ENCODE assay signal across 15 mouse cellular contexts in genomic region chr11:57566091-57567035, GRCm38 (mm10). TPM values are rescaled to one million over a fixed set of nuclear protein-coding genes. Genes with fewer than 3 reads are reported as not detected.
DNase-seq lines count a peak whose midpoint lies in the region; ATAC-seq and TF ChIP-seq lines count a peak whose summit lies in the region.
"Had no signal": no experiment of that assay in that cellular context is flagged by ENCODE, and none has a peak within 500 bp of the region (broad histone marks: within the 10 kb centered on the region; RNA-seq: fewer than 3 reads in every experiment).

No protein-coding gene starts in this region.

- TF ChIP-seq RAD21 in MEL (IDR thresholded peaks at IDR 0.05; ENCODE audit: low read depth, low read length): no peak

- no peak for ATAC-seq in hindbrain, embryonic 12.5 days (ENCODE audit: low FRiP score)
- ATAC-seq in midbrain, embryonic 15.5 days (replicated peaks): peak; percentile 68
- ATAC-seq in granulocyte monocyte progenitor cell, adult 5-6 weeks (replicated peaks; ENCODE audit: poor library complexity, severe bottlenecking): no peak

- no peak overlapping the region for H3K4me3 ChIP-seq in MEL (ENCODE audit: control insufficient read depth in 1 of 2, insufficient read depth in 1 of 2, low read depth in 2 of 2, low read length in 2 of 2)
- H3K4me3 ChIP-seq in hindbrain, embryonic 12.5 days: no peak overlapping the region
- no peak overlapping the region for H3K4me3 ChIP-seq in midbrain, embryonic 15.5 days
- H3K4me3 ChIP-seq: lung, embryonic 15.5 days had no signal

- H3K9me3 ChIP-seq in MEL (replicated peaks; ENCODE audit: insufficient read depth, low read length): no peaks in the 10 kb centered on the region
- H3K9me3 ChIP-seq in hindbrain, embryonic 12.5 days (replicated peaks): 0 out of 2 replicates have a peak, but pooled peaks cover 6% of the 10 kb centered on the region
- H3K9me3 ChIP-seq in midbrain, embryonic 15.5 days: no peaks in the 10 kb centered on the region
- H3K9me3 ChIP-seq: G1E had no signal

- H3K4me2 ChIP-seq in hindbrain, embryonic 12.5 days (replicated peaks): peak overlapping the region; percentile 31
- H3K4me2 ChIP-seq in midbrain, embryonic 15.5 days: peak overlapping the region; percentile 10
- H3K4me2 ChIP-seq: lung, embryonic 15.5 days had no signal

- H3K4me1 ChIP-seq in MEL (ENCODE audit: control insufficient read depth in 1 of 2, insufficient read depth in 2 of 2, low read length in 2 of 2): 0 out of 4 replicates have a peak, but pooled peaks cover 2 to 7% of the 10 kb centered on the region in 2 experiments
- peaks cover 12% of the 10 kb centered on the region for H3K4me1 ChIP-seq in hindbrain, embryonic 12.5 days
- H3K4me1 ChIP-seq in midbrain, embryonic 15.5 days: peaks cover 16% of the 10 kb centered on the region
- H3K4me1 ChIP-seq: lung, embryonic 15.5 days had no signal

- 21% methylated on average over 18 of the region's 18 CpGs for WGBS in hindbrain, embryonic 12.5 days
- WGBS in midbrain, embryonic 15.5 days: 9% methylated on average over 18 of the region's 18 CpGs

- no peak for TF ChIP-seq POLR2A in MEL (IDR thresholded peaks at IDR 0.05; ENCODE audit: control insufficient read depth in 1 of 2, insufficient read depth in 1 of 2, low read depth in 1 of 2, low read length in 2 of 2, poor library complexity in 1 of 2)

- DNase-seq in cerebellum, postnatal 25 days: peak; percentile 14 to 43
- no peak for DNase-seq in cerebellum, adult 9-11 months
- no peak for DNase-seq in MEL (ENCODE audit: low read depth, low spot score)
- DNase-seq in testis, postnatal 14 days (ENCODE audit: low spot score): no peak
- DNase-seq in spleen, adult 18-20 months: no peak
- DNase-seq: cerebellum, adult 9-10 months; heart, adult 11 months; heart, postnatal 4 days; kidney, adult 2 months; liver had no signal

- 0 out of 4 replicates have a peak, but pooled peaks cover 0 to 2% of the 10 kb centered on the region in 2 experiments for H3K27me3 ChIP-seq in MEL (ENCODE audit: control insufficient read depth in 1 of 2, insufficient read depth in 2 of 2, low read length in 2 of 2)
- H3K27me3 ChIP-seq in hindbrain, embryonic 12.5 days: no peaks in the 10 kb centered on the region
- H3K27me3 ChIP-seq in midbrain, embryonic 15.5 days (replicated peaks): no peaks in the 10 kb centered on the region

- H3K27ac ChIP-seq in MEL (ENCODE audit: control insufficient read depth, low read depth, low read length): no peak overlapping the region
- peak overlapping the region; percentile 30; the same call in 1 of the 2 replicates for H3K27ac ChIP-seq in hindbrain, embryonic 12.5 days
- H3K27ac ChIP-seq in midbrain, embryonic 15.5 days: peak overlapping the region; percentile 53
- H3K27ac ChIP-seq: lung, embryonic 15.5 days had no signal

- no peak overlapping the region for H3K9ac ChIP-seq in MEL (ENCODE audit: control insufficient read depth, low read depth, low read length, poor library complexity, severe bottlenecking)
- no peak overlapping the region for H3K9ac ChIP-seq in hindbrain, embryonic 12.5 days
- no peak overlapping the region for H3K9ac ChIP-seq in midbrain, embryonic 15.5 days
- H3K9ac ChIP-seq: lung, embryonic 15.5 days had no signal

- TF ChIP-seq EP300 in MEL (IDR thresholded peaks at IDR 0.05; ENCODE audit: low read depth in 1 of 2, low read length in 2 of 2): peak in 1 of 2 experiments; percentile 41; a peak in 2 of 4 replicates

- H3K36me3 ChIP-seq in MEL (ENCODE audit: control insufficient read depth in 1 of 2, insufficient read depth in 2 of 2, low read length in 2 of 2): peaks cover 0 to 7% of the 10 kb centered on the region in 2 experiments; a peak in 2 of 4 replicates
- H3K36me3 ChIP-seq in hindbrain, embryonic 12.5 days: no peaks in the 10 kb centered on the region
- H3K36me3 ChIP-seq in midbrain, embryonic 15.5 days (replicated peaks): no peaks in the 10 kb centered on the region
- H3K36me3 ChIP-seq: G1E; lung, embryonic 15.5 days had no signal

- no peaks in the 10 kb centered on the region for H3K79me2 ChIP-seq in MEL (ENCODE audit: control insufficient read depth, insufficient read depth, low read length, poor library complexity)

- TF ChIP-seq CTCF in MEL (IDR thresholded peaks at IDR 0.05 in 2 of 3, conservative IDR thresholded peaks at IDR 0.05 in 1 of 3; ENCODE audit: control insufficient read depth in 1 of 3, insufficient read depth in 1 of 3, low read depth in 2 of 3, low read length in 3 of 3, poor library complexity in 1 of 3, severe bottlenecking in 1 of 3): no peak

TF ChIP-seq in MEL, 35 proteins besides CTCF, POLR2A, EP300 and RAD21:
- TF ChIP-seq ZNF384 (IDR thresholded peaks at IDR 0.05; ENCODE audit: low read depth, low read length): no peak
- no peak for TF ChIP-seq MAX (IDR thresholded peaks at IDR 0.05; ENCODE audit: low read length)
- peak; percentile 44 for TF ChIP-seq GATA1 (IDR thresholded peaks at IDR 0.05; ENCODE audit: low read depth, low read length)
- TF ChIP-seq RCOR1 (IDR thresholded peaks at IDR 0.05; ENCODE audit: low read depth, low read length): peak; percentile 12; the same call in 1 of the 2 replicates
- TF ChIP-seq GABPA (IDR thresholded peaks at IDR 0.05; ENCODE audit: low read depth, low read length): no peak
- no peak for TF ChIP-seq UBTF (IDR thresholded peaks at IDR 0.05; ENCODE audit: borderline replicate concordance, insufficient read depth, low read depth, low read length)
- no peak for TF ChIP-seq MEF2A (IDR thresholded peaks at IDR 0.05; ENCODE audit: extremely low read depth, insufficient replicate concordance, low read depth, low read length, poor library complexity, severe bottlenecking)
- no peak for TF ChIP-seq MYB (IDR thresholded peaks at IDR 0.05; ENCODE audit: low read depth, low read length)
- TF ChIP-seq CHD2 (IDR thresholded peaks at IDR 0.05; ENCODE audit: low read length): no peak
- TF ChIP-seq NRF1 (IDR thresholded peaks at IDR 0.05; ENCODE audit: insufficient read depth, low read depth, low read length, poor library complexity, severe bottlenecking): no peak
- no peak for TF ChIP-seq KAT2A (conservative IDR thresholded peaks at IDR 0.05; ENCODE audit: low read depth, low read length)
- no peak for TF ChIP-seq MAZ (IDR thresholded peaks at IDR 0.05; ENCODE audit: low read depth, low read length)
- TF ChIP-seq SMC3 (IDR thresholded peaks at IDR 0.05; ENCODE audit: low read depth, low read length): no peak
- no peak for TF ChIP-seq SIN3A (IDR thresholded peaks at IDR 0.05; ENCODE audit: low read length)
- TF ChIP-seq ZC3H11A (IDR thresholded peaks at IDR 0.05; ENCODE audit: low read depth, low read length): no peak
- no peak for TF ChIP-seq ETS1 (IDR thresholded peaks at IDR 0.05; ENCODE audit: low read depth, low read length)
- TF ChIP-seq ZMIZ1 (IDR thresholded peaks at IDR 0.05; ENCODE audit: low read depth, low read length): no peak
- peak; percentile 32; the same call in 1 of the 2 replicates for TF ChIP-seq TCF12 (IDR thresholded peaks at IDR 0.05; ENCODE audit: low read depth, low read length)
- no peak for TF ChIP-seq JUND (IDR thresholded peaks at IDR 0.05; ENCODE audit: low read depth, low read length)
- no peak for TF ChIP-seq USF1 (IDR thresholded peaks at IDR 0.05; ENCODE audit: low read depth, low read length)
- no peak for TF ChIP-seq MAFK (IDR thresholded peaks at IDR 0.05; ENCODE audit: borderline replicate concordance, low read depth, low read length)
- no peak for TF ChIP-seq CHD1 (IDR thresholded peaks at IDR 0.05; ENCODE audit: low read depth, low read length)
- peak; percentile 61 for TF ChIP-seq BHLHE40 (IDR thresholded peaks at IDR 0.05; ENCODE audit: borderline replicate concordance, low read depth, low read length)
- TF ChIP-seq POLR2AphosphoS5 (IDR thresholded peaks at IDR 0.05; ENCODE audit: borderline replicate concordance, low read depth, low read length): no peak
- TF ChIP-seq NELFE (IDR thresholded peaks at IDR 0.05; ENCODE audit: low read depth, low read length): no peak
- no peak for TF ChIP-seq TAL1 (IDR thresholded peaks at IDR 0.05; ENCODE audit: low read length)
- TF ChIP-seq POLR2AphosphoS2 (IDR thresholded peaks at IDR 0.05; ENCODE audit: low read length): no peak
- TF ChIP-seq MYC (IDR thresholded peaks at IDR 0.05; ENCODE audit: low read depth, low read length): no peak
- no peak for TF ChIP-seq E2F4 (IDR thresholded peaks at IDR 0.05; ENCODE audit: borderline replicate concordance, low read depth, low read length)
- TF ChIP-seq USF2 (IDR thresholded peaks at IDR 0.05; ENCODE audit: borderline replicate concordance in 1 of 2, insufficient read depth in 1 of 2, low read depth in 1 of 2, low read length in 2 of 2): no peak
- no peak for TF ChIP-seq HCFC1 (IDR thresholded peaks at IDR 0.05; ENCODE audit: low read depth, low read length)
- no peak for TF ChIP-seq ZKSCAN1 (IDR thresholded peaks at IDR 0.05; ENCODE audit: low read depth, low read length)
- no peak for TF ChIP-seq TBP (IDR thresholded peaks at IDR 0.05; ENCODE audit: low read depth, low read length)

RNA-seq across cellular contexts. Expression of gene Mfap3, which starts 47.9 kb away (rescaled TPM):
- total RNA-seq in MEL (2012; rRNA removed): 18.6 and 21.2 TPM in 2 replicates
- polyA plus RNA-seq in MEL (2012; ENCODE audit: insufficient read depth in 1 of 2, insufficient read length in 2 of 2, low read depth in 1 of 2, low replicate concordance in 2 of 2, missing spikeins in 1 of 2): 10 to 100 TPM in 1 of 2 experiments, not detected in 1; 22.7 TPM
- 57.6 and 59.7 TPM in 2 replicates for polyA plus RNA-seq in hindbrain, embryonic 12.5 days (2016; fragmentation: Nextera tagmentation; extraction: Ambion mirVana)
- polyA plus RNA-seq in midbrain, embryonic 15.5 days (2015; fragmentation: Nextera tagmentation; extraction: Ambion mirVana): 57.5 and 64.8 TPM in 2 replicates
- 26.6 and 26.8 TPM in 2 replicates for total RNA-seq in granulocyte monocyte progenitor cell, adult 5-6 weeks (2014; fragmentation: Nextera tagmentation)
- total RNA-seq in granulocyte monocyte progenitor cell, adult 5-6 weeks (2017): 26.6 and 29.7 TPM in 2 replicates

RNA-seq across cellular contexts. Expression of gene Fam114a2, which starts 47.9 kb away (rescaled TPM):
- total RNA-seq in MEL (2012; rRNA removed): 39.5 and 40.7 TPM in 2 replicates
- 10 to 100 TPM in 1 of 2 experiments, not detected in 1; 42.3 TPM for polyA plus RNA-seq in MEL (2012; ENCODE audit: insufficient read depth in 1 of 2, insufficient read length in 2 of 2, low read depth in 1 of 2, low replicate concordance in 2 of 2, missing spikeins in 1 of 2)
- polyA plus RNA-seq in hindbrain, embryonic 12.5 days (2016; fragmentation: Nextera tagmentation; extraction: Ambion mirVana): 86.3 and 88.2 TPM in 2 replicates
- 93.0 and 94.3 TPM in 2 replicates for polyA plus RNA-seq in midbrain, embryonic 15.5 days (2015; fragmentation: Nextera tagmentation; extraction: Ambion mirVana)
- 35.4 and 46.4 TPM in 2 replicates for total RNA-seq in granulocyte monocyte progenitor cell, adult 5-6 weeks (2014; fragmentation: Nextera tagmentation)
- 29.7 and 30.9 TPM in 2 replicates for total RNA-seq in granulocyte monocyte progenitor cell, adult 5-6 weeks (2017)

Comparison
In these comparisons a context has a peak if more than half of its experiments do, and no peak if none do; other contexts are left out.
1. DNase-seq: peak in cerebellum, postnatal 25 days (2 of 2); none in cerebellum, adult 9-11 months (single experiment), MEL (single experiment), testis, postnatal 14 days (single experiment) and spleen, adult 18-20 months (0 of 2).